Mouse (Mus musculus): ENCODE data around the gene Ahdc1.

The Ahdc1 gene

DNA sequence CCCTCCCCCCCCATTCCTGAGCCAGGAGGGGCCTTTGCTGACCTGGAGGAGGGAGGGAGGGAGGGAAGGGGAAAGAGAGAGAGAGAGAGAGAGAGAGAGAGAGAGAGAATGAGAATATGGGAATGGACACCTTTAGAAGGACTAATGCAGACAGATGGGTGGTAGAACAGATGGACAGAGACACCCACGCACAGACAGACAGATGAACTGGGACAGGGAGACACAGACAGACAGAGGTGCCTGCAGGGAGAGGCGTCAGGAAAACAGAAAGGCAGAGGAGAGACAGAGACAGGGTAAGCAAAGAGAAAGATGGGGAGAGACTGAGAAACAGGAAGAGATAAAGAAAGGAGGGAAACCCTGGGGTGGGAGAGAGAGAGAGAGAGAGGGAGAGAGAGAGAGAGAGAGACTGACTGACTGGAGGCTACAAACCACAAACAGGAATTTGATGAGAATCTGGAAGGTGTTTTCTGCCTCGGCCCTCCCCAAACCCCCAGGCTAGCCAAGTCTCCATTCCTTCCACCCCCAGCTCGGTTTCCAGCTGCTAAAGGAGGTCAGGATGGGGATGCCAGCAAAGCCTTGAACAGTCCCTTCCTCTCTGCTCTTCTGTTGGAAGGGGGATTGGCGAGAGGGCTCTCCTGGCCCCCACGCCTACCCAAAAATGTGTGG is 6.7 kb downstream of the Ahdc1 start:
- DNase-seq (ENCODE audit: low read depth, low spot score), result no peak

- no peak for DNase-seq (ENCODE audit: low read depth, low spot score)
Measured at GRCm38 (mm10) chr4:133018263-133018798, 7.3 kb downstream of the Ahdc1 start.

- DNase-seq (ENCODE audit: low read depth, low spot score), result no peak
Measured at GRCm38 (mm10) chr4:133020721-133021120, 9.7 kb downstream of the Ahdc1 start.

DNA sequence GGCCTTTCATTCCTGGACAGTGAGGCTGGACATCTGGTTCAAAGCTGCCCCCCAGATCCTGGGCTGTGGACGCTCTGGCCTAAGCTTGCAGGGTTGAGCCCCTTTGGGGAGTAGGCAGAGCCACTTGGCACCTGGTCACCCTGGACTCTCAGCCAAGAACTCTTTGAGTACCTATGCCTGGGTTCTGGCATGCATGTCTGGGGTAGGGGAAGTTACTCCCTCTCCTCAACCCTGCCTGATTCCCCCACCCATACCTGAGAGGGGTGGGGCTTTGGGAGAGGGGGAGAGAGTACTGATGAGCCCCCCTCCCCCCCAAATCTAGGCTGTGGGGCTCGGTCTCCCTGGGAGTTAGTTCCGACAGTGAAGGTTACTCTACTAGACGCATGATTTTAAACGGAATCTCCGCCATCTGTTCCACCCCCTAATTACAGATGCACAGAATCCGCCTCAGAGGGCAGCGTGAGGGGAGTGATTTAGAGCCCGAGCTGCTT is 10.2 kb downstream of the Ahdc1 start:
- DNase-seq (ENCODE audit: low read depth, low spot score), result no peak

DNA sequence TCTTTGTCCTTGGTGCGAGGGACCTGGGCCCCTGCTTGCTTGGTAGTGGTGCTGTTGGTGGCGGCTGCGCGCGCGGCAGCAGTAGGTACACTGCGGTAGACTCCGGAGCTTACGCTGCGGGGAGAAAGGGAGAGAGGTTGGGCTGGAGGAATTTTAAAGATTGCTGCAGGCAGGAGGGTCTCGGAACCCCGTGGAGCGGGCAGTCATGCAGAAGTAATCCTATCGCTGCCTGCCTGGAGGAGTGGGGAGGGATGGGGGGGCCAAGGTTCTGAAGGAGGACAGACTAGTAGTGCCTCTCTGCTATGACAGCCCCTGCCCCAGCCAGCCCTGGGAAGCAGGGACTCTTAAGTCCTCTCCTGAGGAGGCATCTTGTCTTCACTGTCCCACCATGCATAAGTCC is 11.2 kb downstream of the Ahdc1 start:
- no peak for DNase-seq (ENCODE audit: low read depth, low spot score)

DNA sequence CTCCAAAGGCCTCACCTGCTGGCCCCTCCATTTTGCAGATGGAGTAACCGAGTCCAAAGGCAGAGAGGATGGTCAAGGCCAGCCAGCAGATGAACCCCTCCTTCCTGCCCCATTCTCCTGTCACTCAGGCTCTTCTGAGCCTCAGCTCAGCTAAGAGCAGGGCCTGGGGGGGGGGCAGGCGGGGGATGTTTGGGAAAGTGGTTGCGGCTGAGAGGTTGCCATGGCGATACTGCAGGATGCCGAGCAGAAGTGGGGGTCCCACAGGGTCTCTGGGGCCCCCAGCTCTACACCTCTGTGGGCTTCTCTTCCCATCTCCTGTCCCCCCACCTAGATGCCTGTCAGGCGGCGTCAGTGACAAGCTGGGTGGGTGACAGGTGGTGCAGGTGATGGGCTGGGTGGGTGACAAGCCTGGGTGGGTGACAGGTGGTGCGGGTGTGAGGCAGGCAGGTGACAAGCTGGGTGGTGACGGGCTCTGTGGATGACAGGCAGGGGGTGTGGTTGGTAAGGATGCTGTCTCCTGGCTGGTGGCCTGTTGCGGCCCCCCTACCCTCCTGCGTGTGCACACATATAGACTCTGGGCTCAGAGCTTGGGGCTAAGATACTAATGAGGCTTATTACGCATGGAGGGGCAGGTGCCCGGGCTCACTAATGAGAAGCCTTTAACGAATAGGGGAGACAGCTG is 12.0 kb downstream of the Ahdc1 start:
- no peak for DNase-seq (ENCODE audit: low read depth, low spot score)

- DNase-seq (ENCODE audit: low read depth, low spot score), result no peak
Measured at GRCm38 (mm10) chr4:133023636-133024035, 12.6 kb downstream of the Ahdc1 start.

DNA sequence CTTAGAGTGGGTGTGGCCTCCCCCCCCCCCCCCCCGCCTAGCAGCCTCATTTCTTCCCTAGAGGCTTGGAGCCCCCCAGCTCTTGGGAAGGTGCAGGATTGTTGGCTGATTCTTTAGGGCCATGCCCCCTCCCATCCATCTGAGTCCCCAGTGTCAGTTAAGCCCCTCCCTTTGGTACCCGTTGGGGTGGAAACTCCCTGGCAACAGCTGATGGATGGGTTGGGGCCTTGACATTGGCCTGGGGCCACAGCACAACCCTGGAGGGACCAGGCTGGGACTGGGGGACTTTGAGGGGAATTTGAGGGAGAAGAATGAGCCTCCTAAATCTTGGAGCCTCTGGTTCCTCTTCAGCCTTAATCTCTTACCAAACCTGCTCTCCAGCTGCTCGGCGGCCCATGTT is 13.3 kb downstream of the Ahdc1 start:
- no peak for DNase-seq (ENCODE audit: low read depth, low spot score)

DNA sequence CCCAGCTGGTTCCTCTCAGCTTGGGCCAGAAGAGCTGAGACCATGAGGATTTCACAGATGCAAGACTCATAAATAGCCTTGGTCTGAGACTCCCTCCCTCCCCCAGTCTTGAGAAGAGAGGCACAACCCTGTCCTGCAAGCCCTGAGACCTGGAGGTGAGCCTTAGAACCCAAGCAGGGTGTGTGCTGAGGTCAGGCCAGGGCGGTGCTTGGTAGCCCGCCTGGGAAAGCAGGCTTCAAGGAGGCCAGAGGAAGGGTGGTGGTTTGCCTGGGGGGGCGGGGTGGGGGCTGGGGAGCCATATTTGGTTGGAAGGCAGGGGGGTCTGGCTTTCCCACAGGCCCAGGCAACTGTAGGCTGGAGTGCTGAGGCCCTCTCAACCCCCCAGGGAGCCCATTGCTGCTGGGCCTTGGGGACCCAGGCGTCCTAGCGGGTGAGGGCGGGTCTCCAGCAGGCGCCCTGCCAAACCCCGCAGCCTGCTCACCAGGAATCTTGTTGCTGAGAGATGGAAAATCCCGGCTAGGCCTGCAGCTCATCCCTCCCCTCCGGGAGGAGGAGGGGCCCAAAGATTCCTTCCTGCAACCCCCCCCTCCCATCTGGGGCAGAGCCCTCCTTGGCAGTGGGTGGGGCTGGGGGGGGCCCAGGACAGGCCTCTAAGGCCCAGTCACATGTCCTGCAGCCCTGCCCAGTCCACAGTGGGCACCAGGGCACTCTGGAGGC is 14.1 kb downstream of the Ahdc1 start:
- no peak for DNase-seq (ENCODE audit: low read depth, low spot score)

- DNase-seq (ENCODE audit: low read depth, low spot score), result no peak
Measured at GRCm38 (mm10) chr4:133026272-133026671, 15.2 kb downstream of the Ahdc1 start.

DNA sequence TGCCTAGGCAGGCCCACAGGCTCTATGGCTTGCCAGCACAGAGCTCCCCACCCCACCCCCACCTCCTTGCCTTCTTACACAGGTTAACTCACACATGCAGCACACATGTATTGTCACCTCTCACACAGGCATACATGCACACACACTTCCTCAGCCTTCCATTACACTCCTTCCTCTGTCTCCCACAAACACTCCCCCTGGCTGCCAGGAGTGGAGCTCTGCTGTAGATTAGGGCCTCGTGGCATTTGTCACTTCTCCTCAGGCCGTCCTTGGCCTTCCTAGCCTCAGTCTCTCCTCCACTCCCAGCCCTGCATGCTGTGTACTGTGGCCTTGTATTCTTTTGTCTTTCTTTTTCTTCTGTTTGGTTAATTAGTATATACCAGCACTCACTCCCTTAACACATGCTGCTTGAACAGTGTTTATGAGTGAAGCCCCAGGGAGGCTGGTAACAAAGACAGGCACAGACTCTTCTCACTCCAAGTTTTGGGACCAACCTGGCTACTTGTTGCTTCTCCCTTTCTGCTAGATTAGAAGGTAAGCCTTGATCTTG is 15.8 kb downstream of the Ahdc1 start:
- no peak for DNase-seq (ENCODE audit: low read depth, low spot score)

GRCm38 (mm10) chr4:133027721-133028120 is 16.7 kb downstream of the Ahdc1 start:
- no peak for DNase-seq (ENCODE audit: low read depth, low spot score)

DNA sequence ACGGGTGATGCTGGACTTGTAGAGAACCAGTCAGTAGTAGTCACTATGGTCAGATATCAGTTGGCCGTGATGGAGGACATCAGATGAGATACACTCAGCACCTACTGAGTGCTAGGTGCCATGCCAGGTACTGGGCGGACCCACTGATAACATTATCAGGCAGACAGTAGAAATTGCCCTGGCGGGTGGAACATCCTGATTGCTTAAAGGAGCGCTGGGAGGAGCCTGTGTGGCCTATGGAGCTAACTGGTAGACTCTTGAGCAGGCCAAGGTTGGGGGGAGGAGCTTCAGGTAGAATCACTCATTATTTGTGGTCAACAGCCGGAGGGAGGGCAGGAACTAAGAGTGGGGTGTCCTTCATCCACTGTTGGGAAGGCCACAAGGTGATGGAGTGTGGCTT is 17.1 kb downstream of the Ahdc1 start:
- DNase-seq (ENCODE audit: low read depth, low spot score), result no peak

GRCm38 (mm10) chr4:133028875-133029274 is 17.8 kb downstream of the Ahdc1 start:
- no peak for DNase-seq (ENCODE audit: low read depth, low spot score)

GRCm38 (mm10) chr4:133032410-133033095 is 21.5 kb downstream of the Ahdc1 start:
- DNase-seq (ENCODE audit: low read depth, low spot score), result no peak

GRCm38 (mm10) chr4:133034478-133034877 is 23.4 kb downstream of the Ahdc1 start:
- no peak for DNase-seq (ENCODE audit: low read depth, low spot score)

GRCm38 (mm10) chr4:133035446-133035845 is 24.4 kb downstream of the Ahdc1 start:
- DNase-seq (ENCODE audit: low read depth, low spot score), result no peak

DNA sequence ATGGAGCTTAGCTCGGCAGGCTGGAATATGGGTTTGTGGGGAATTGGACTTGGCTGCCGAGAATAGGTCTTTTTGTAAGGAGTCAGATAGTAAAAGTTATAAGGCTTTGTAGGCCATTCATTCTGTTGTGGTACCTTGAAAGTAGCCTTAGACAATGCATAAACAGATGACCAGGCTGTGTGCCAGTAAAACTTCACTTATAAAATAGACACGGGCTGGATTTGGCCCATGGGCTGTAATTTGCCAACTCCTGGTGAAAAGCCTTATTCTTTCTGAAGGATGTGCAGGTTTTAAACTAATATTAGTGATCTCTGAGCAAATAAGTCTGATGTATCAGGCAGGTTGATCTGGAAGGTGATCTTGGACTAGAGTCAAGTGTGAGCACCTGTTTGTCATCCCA is 24.9 kb downstream of the Ahdc1 start:
- DNase-seq (ENCODE audit: low read depth, low spot score), result no peak

- no peak for DNase-seq (ENCODE audit: low read depth, low spot score)
Measured at GRCm38 (mm10) chr4:133037293-133037692, 26.2 kb downstream of the Ahdc1 start.

GRCm38 (mm10) chr4:133037798-133038197 is 26.7 kb downstream of the Ahdc1 start:
- DNase-seq (ENCODE audit: low read depth, low spot score), result no peak

- DNase-seq (ENCODE audit: low read depth, low spot score), result no peak
Measured at GRCm38 (mm10) chr4:133038521-133039115, 27.6 kb downstream of the Ahdc1 start.

Measured in retina, postnatal 7 days (tissue).